In genomic region chr2:18801281-18801862, GRCm38 (mm10) we compare ENCODE assay signal across 9 mouse cellular contexts.
DNase-seq lines count a peak whose midpoint lies in the region; ATAC-seq lines count a peak whose summit lies in the region.
"Had no signal": no experiment of that assay in that cellular context is flagged by ENCODE, and none has a peak within 500 bp of the region (broad histone marks: within the 10 kb centered on the region; RNA-seq: fewer than 3 reads in every experiment).

No protein-coding gene starts in this region.

- no peak overlapping the region for H3K9ac ChIP-seq in heart, embryonic 12.5 days
- H3K9ac ChIP-seq in hindbrain, embryonic 12.5 days: peak overlapping the region; percentile 23
- no peak overlapping the region; the same call in 1 of the 2 replicates for H3K9ac ChIP-seq in midbrain, embryonic 14.5 days (replicated peaks; ENCODE audit: low read length)

- H3K36me3 ChIP-seq in heart, embryonic 12.5 days: no peaks in the 10 kb centered on the region
- H3K36me3 ChIP-seq in hindbrain, embryonic 12.5 days: no peaks in the 10 kb centered on the region
- H3K36me3 ChIP-seq in midbrain, embryonic 14.5 days (ENCODE audit: control insufficient read depth, insufficient read depth, low read length): no peaks in the 10 kb centered on the region

- H3K27ac ChIP-seq in heart, embryonic 12.5 days (ENCODE audit: poor library complexity, severe bottlenecking): no peak overlapping the region
- H3K27ac ChIP-seq in hindbrain, embryonic 12.5 days: peak overlapping the region; percentile 92
- H3K27ac ChIP-seq in midbrain, embryonic 14.5 days (replicated peaks; ENCODE audit: low read depth, low read length): peak overlapping the region; percentile 28

- no peaks in the 10 kb centered on the region for H3K9me3 ChIP-seq in heart, embryonic 12.5 days (replicated peaks)
- no peaks in the 10 kb centered on the region for H3K9me3 ChIP-seq in hindbrain, embryonic 12.5 days (replicated peaks)
- no peaks in the 10 kb centered on the region for H3K9me3 ChIP-seq in midbrain, embryonic 14.5 days (ENCODE audit: control insufficient read depth, low read length)

- H3K4me3 ChIP-seq in heart, embryonic 12.5 days: peak overlapping the region; percentile 47
- peak overlapping the region; percentile 40 for H3K4me3 ChIP-seq in hindbrain, embryonic 12.5 days
- H3K4me3 ChIP-seq in midbrain, embryonic 14.5 days (replicated peaks; ENCODE audit: low read depth, low read length): peak overlapping the region; percentile 34; the same call in 1 of the 2 replicates

- WGBS in heart, embryonic 12.5 days: 7% methylated on average over 19 of the region's 19 CpGs
- WGBS in hindbrain, embryonic 12.5 days: 4% methylated on average over 19 of the region's 19 CpGs
- 4% methylated on average over 19 of the region's 19 CpGs for WGBS in midbrain, embryonic 14.5 days

- peak overlapping the region; percentile 75 for H3K4me2 ChIP-seq in heart, embryonic 12.5 days
- peak overlapping the region; percentile 73 for H3K4me2 ChIP-seq in hindbrain, embryonic 12.5 days (replicated peaks)
- H3K4me2 ChIP-seq in midbrain, embryonic 14.5 days (ENCODE audit: low read length): peak overlapping the region; percentile 67

- ATAC-seq in heart, embryonic 12.5 days (ENCODE audit: insufficient number of reproducible peaks, low FRiP score): no peak
- 0 out of 2 replicates have a peak, but pooled peaks have one; percentile 11 for ATAC-seq in hindbrain, embryonic 12.5 days (ENCODE audit: low FRiP score)
- peak; percentile 7; the same call in 1 of the 2 replicates for ATAC-seq in midbrain, embryonic 14.5 days (ENCODE audit: low FRiP score, low TSS enrichment)

- no peak for DNase-seq in heart, adult 9 months (ENCODE audit: low spot score in 2 of 2)
- DNase-seq in embryo, embryonic 10.5 days (ENCODE audit: low spot score): peak; percentile 34
- no peak for DNase-seq in midbrain, embryonic 14.5 days
- no peak for DNase-seq in layer of hippocampus, adult 9-10 months (ENCODE audit: low spot score)
- DNase-seq in urinary bladder, adult 18-20 months (ENCODE audit: low spot score in 2 of 2): no peak
- no peak for DNase-seq in right cerebral cortex, postnatal 14 days
- DNase-seq: lung, postnatal 10 days had no signal

- H3K4me1 ChIP-seq in heart, embryonic 12.5 days (replicated peaks): peaks cover 14% of the 10 kb centered on the region
- H3K4me1 ChIP-seq in hindbrain, embryonic 12.5 days: peaks cover 27% of the 10 kb centered on the region
- peaks cover 45% of the 10 kb centered on the region for H3K4me1 ChIP-seq in midbrain, embryonic 14.5 days (ENCODE audit: control insufficient read depth, insufficient read depth, low read length)

- H3K27me3 ChIP-seq in heart, embryonic 12.5 days (replicated peaks): peaks cover 70% of the 10 kb centered on the region
- H3K27me3 ChIP-seq in hindbrain, embryonic 12.5 days: peaks cover 18% of the 10 kb centered on the region
- H3K27me3 ChIP-seq in midbrain, embryonic 14.5 days (ENCODE audit: control insufficient read depth, insufficient read depth, low read length): no peaks in the 10 kb centered on the region
